Mouse (Mus musculus): Measurements from ENCODE around the gene Anapc5. TPM values are rescaled to one million over a fixed set of nuclear protein-coding genes. Genes with fewer than 3 reads are reported as not detected.

Anapc5 gene
- 141 to 157 TPM (median 145 TPM) in 3 replicates for total RNA-seq (2017)

- peak; percentile 99 for ATAC-seq (replicated peaks; ENCODE audit: insufficient number of reproducible peaks, low FRiP score, low TSS enrichment, poor library complexity, severe bottlenecking)
Observed at GRCm38 (mm10) chr5:122820777-122821523, at the start of gene Anapc5. Anapc5 (minus strand) TSS chr5:122821339.

GRCm38 (mm10) chr5:122863053-122863452, 41.9 kb upstream of the Anapc5 start:
- ATAC-seq (replicated peaks; ENCODE audit: insufficient number of reproducible peaks, low FRiP score, low TSS enrichment, poor library complexity, severe bottlenecking): no peak

GRCm38 (mm10) chr5:122855858-122856257, 34.7 kb upstream of the Anapc5 start:
- no peak for ATAC-seq (replicated peaks; ENCODE audit: insufficient number of reproducible peaks, low FRiP score, low TSS enrichment, poor library complexity, severe bottlenecking)

GRCm38 (mm10) chr5:122852611-122853010, 31.5 kb upstream of the Anapc5 start:
- ATAC-seq (replicated peaks; ENCODE audit: insufficient number of reproducible peaks, low FRiP score, low TSS enrichment, poor library complexity, severe bottlenecking): no peak

GRCm38 (mm10) chr5:122850319-122851002, 29.3 kb upstream of the Anapc5 start:
- peak; percentile 18; the same call in 1 of the 2 replicates for ATAC-seq (replicated peaks; ENCODE audit: insufficient number of reproducible peaks, low FRiP score, low TSS enrichment, poor library complexity, severe bottlenecking)

GRCm38 (mm10) chr5:122849521-122850318, 28.6 kb upstream of the Anapc5 start, which contains the start of gene Rnf34:
Rnf34 (plus strand) TSS chr5:122850048.
- peak; percentile 97 for ATAC-seq (replicated peaks; ENCODE audit: insufficient number of reproducible peaks, low FRiP score, low TSS enrichment, poor library complexity, severe bottlenecking)

GRCm38 (mm10) chr5:122843799-122844198, 22.7 kb upstream of the Anapc5 start:
- peak; percentile 95 for ATAC-seq (replicated peaks; ENCODE audit: insufficient number of reproducible peaks, low FRiP score, low TSS enrichment, poor library complexity, severe bottlenecking)

- no peak for ATAC-seq (replicated peaks; ENCODE audit: insufficient number of reproducible peaks, low FRiP score, low TSS enrichment, poor library complexity, severe bottlenecking)
Observed at GRCm38 (mm10) chr5:122841126-122841525, 20.0 kb upstream of the Anapc5 start.

- no peak for ATAC-seq (replicated peaks; ENCODE audit: insufficient number of reproducible peaks, low FRiP score, low TSS enrichment, poor library complexity, severe bottlenecking)
Observed at GRCm38 (mm10) chr5:122832996-122833395, 11.9 kb upstream of the Anapc5 start.

GRCm38 (mm10) chr5:122832536-122832935, 11.4 kb upstream of the Anapc5 start:
- no peak for ATAC-seq (replicated peaks; ENCODE audit: insufficient number of reproducible peaks, low FRiP score, low TSS enrichment, poor library complexity, severe bottlenecking)

- no peak for ATAC-seq (replicated peaks; ENCODE audit: insufficient number of reproducible peaks, low FRiP score, low TSS enrichment, poor library complexity, severe bottlenecking)
Observed at GRCm38 (mm10) chr5:122825099-122825498, 4.0 kb upstream of the Anapc5 start.

- ATAC-seq (replicated peaks; ENCODE audit: insufficient number of reproducible peaks, low FRiP score, low TSS enrichment, poor library complexity, severe bottlenecking): no peak
Observed at GRCm38 (mm10) chr5:122824450-122824849, 3.3 kb upstream of the Anapc5 start.

- ATAC-seq (replicated peaks; ENCODE audit: insufficient number of reproducible peaks, low FRiP score, low TSS enrichment, poor library complexity, severe bottlenecking): no peak
Observed at GRCm38 (mm10) chr5:122823976-122824375, 2.8 kb upstream of the Anapc5 start.

GRCm38 (mm10) chr5:122822441-122822840, 1.3 kb upstream of the Anapc5 start:
- no peak for ATAC-seq (replicated peaks; ENCODE audit: insufficient number of reproducible peaks, low FRiP score, low TSS enrichment, poor library complexity, severe bottlenecking)

GRCm38 (mm10) chr5:122821524-122821885, 366 bp upstream of the Anapc5 start:
- no peak; the same call in 1 of the 2 replicates for ATAC-seq (replicated peaks; ENCODE audit: insufficient number of reproducible peaks, low FRiP score, low TSS enrichment, poor library complexity, severe bottlenecking)

GRCm38 (mm10) chr5:122812699-122813098, 8.4 kb downstream of the Anapc5 start:
- no peak for ATAC-seq (replicated peaks; ENCODE audit: insufficient number of reproducible peaks, low FRiP score, low TSS enrichment, poor library complexity, severe bottlenecking)

GRCm38 (mm10) chr5:122811364-122812079, 9.6 kb downstream of the Anapc5 start:
- ATAC-seq (replicated peaks; ENCODE audit: insufficient number of reproducible peaks, low FRiP score, low TSS enrichment, poor library complexity, severe bottlenecking): peak; percentile 97

GRCm38 (mm10) chr5:122805503-122805902, 15.6 kb downstream of the Anapc5 start:
- peak; percentile 82; the same call in 1 of the 2 replicates for ATAC-seq (replicated peaks; ENCODE audit: insufficient number of reproducible peaks, low FRiP score, low TSS enrichment, poor library complexity, severe bottlenecking)

- no peak for ATAC-seq (replicated peaks; ENCODE audit: insufficient number of reproducible peaks, low FRiP score, low TSS enrichment, poor library complexity, severe bottlenecking)
Observed at GRCm38 (mm10) chr5:122802706-122803105, 18.4 kb downstream of the Anapc5 start.
